Mouse (Mus musculus): ENCODE results near the gene Krtap17-1. TPM values are rescaled to one million over a fixed set of nuclear protein-coding genes. Genes with fewer than 3 reads are reported as not detected.

The Krtap17-1 gene
- total and polyA plus RNA-seq, 3 experiments: not detected

DNA sequence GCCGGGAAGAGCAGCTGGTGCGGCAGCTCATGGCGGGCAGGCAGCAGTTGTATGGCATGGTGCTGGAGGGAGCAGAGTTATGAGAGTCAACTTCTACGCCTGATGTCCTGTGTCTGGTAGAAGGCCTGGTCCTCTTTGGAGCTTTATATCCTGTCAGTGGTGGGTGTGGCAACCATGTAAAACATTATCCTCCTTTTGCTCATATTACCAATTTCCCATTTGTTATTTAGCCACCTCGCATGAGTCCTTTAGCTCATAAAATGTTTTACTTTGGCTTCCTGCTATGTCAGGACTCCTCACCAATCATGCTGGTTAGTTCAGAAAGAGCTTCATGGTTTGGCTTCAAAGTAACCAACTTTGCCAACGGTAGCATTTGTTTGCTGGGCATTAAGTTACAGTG, 36.0 kb upstream of the Krtap17-1 start, which contains the start of gene Krt33b:
Gene Krt33b, minus strand, starts transcription at position 101 of the 400 bp plus-strand sequence.
- DNase-seq (ENCODE audit: low read depth, low spot score): no peak
- no peak within 1 kb of the TSS for H3K4me3 ChIP-seq (ENCODE audit: control insufficient read depth in 1 of 2, insufficient read depth in 1 of 2, low read depth in 2 of 2, low read length in 2 of 2)
- TF ChIP-seq KAT2A (conservative IDR thresholded peaks at IDR 0.05; ENCODE audit: low read depth, low read length) (no peak), ZNF384 (IDR thresholded peaks at IDR 0.05; ENCODE audit: low read depth, low read length) (no peak), POLR2A (IDR thresholded peaks at IDR 0.05; ENCODE audit: control insufficient read depth in 1 of 2, insufficient read depth in 1 of 2, low read depth in 1 of 2, low read length in 2 of 2, poor library complexity in 1 of 2) (no peak), MYB (IDR thresholded peaks at IDR 0.05; ENCODE audit: low read depth, low read length) (no peak), CHD2 (IDR thresholded peaks at IDR 0.05; ENCODE audit: low read length) (no peak), ZC3H11A (IDR thresholded peaks at IDR 0.05; ENCODE audit: low read depth, low read length) (no peak), MAFK (IDR thresholded peaks at IDR 0.05; ENCODE audit: borderline replicate concordance, low read depth, low read length) (no peak), MYC (IDR thresholded peaks at IDR 0.05; ENCODE audit: low read depth, low read length) (no peak), CTCF (IDR thresholded peaks at IDR 0.05 in 2 of 3, conservative IDR thresholded peaks at IDR 0.05 in 1 of 3; ENCODE audit: control insufficient read depth in 1 of 3, insufficient read depth in 1 of 3, low read depth in 2 of 3, low read length in 3 of 3, poor library complexity in 1 of 3, severe bottlenecking in 1 of 3) (no peak), TAL1 (IDR thresholded peaks at IDR 0.05; ENCODE audit: low read length) (no peak), SIN3A (IDR thresholded peaks at IDR 0.05; ENCODE audit: low read length) (no peak)
- no peaks in the 10 kb centered on the region for H3K4me1 ChIP-seq (ENCODE audit: control insufficient read depth in 1 of 2, insufficient read depth in 2 of 2, low read length in 2 of 2)
- no peaks in the 10 kb centered on the region for H3K27me3 ChIP-seq (ENCODE audit: control insufficient read depth in 1 of 2, insufficient read depth in 2 of 2, low read length in 2 of 2)
- no peaks in the 10 kb centered on the region for H3K9me3 ChIP-seq (replicated peaks; ENCODE audit: insufficient read depth, low read length)
- H3K36me3 ChIP-seq (ENCODE audit: control insufficient read depth in 1 of 2, insufficient read depth in 2 of 2, low read length in 2 of 2): no peaks in the 10 kb centered on the region
- H3K79me2 ChIP-seq (ENCODE audit: control insufficient read depth, insufficient read depth, low read length, poor library complexity): no peaks in the 10 kb centered on the region
- H3K9ac ChIP-seq (ENCODE audit: control insufficient read depth, low read depth, low read length, poor library complexity, severe bottlenecking): no peak within 1 kb of the TSS
- H3K27ac ChIP-seq (ENCODE audit: control insufficient read depth, low read depth, low read length): no peak within 1 kb of the TSS

DNA sequence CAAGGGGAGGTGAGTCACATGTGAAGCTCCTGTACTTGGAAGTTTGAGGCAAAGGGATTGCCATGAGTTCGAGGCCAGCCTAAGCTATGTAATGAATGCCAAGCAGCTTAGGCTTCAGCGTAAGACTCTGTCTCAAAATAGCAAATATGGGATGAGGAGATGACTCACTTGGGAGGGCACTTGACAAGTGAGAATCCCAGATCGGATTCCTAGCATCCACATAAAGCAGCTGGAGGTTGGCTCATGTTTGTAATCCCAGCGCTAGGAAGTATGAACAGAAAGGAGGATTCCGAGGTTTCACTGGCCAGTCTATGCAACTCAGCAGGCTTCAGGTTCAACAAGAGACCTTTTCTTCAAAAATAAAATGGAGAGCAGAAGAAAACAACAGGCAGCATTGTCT, 27.6 kb upstream of the Krtap17-1 start:
- Histone ChIP-seq H3K4me1 (ENCODE audit: control insufficient read depth in 1 of 2, insufficient read depth in 2 of 2, low read length in 2 of 2) (no peaks in the 10 kb centered on the region), H3K27me3 (ENCODE audit: control insufficient read depth in 1 of 2, insufficient read depth in 2 of 2, low read length in 2 of 2) (no peaks in the 10 kb centered on the region), H3K9me3 (replicated peaks; ENCODE audit: insufficient read depth, low read length) (no peaks in the 10 kb centered on the region), H3K9ac (ENCODE audit: control insufficient read depth, low read depth, low read length, poor library complexity, severe bottlenecking) (no peak overlapping the region), H3K4me3 (ENCODE audit: control insufficient read depth in 1 of 2, insufficient read depth in 1 of 2, low read depth in 2 of 2, low read length in 2 of 2) (no peak overlapping the region), H3K36me3 (ENCODE audit: control insufficient read depth in 1 of 2, insufficient read depth in 2 of 2, low read length in 2 of 2) (no peaks in the 10 kb centered on the region), H3K27ac (ENCODE audit: control insufficient read depth, low read depth, low read length) (no peak overlapping the region), H3K79me2 (ENCODE audit: control insufficient read depth, insufficient read depth, low read length, poor library complexity) (no peaks in the 10 kb centered on the region)
- no peak for TF ChIP-seq MYB (IDR thresholded peaks at IDR 0.05; ENCODE audit: low read depth, low read length)
- TF ChIP-seq USF2 (IDR thresholded peaks at IDR 0.05; ENCODE audit: borderline replicate concordance in 1 of 2, insufficient read depth in 1 of 2, low read depth in 1 of 2, low read length in 2 of 2): no peak
- no peak for TF ChIP-seq POLR2A (IDR thresholded peaks at IDR 0.05; ENCODE audit: control insufficient read depth in 1 of 2, insufficient read depth in 1 of 2, low read depth in 1 of 2, low read length in 2 of 2, poor library complexity in 1 of 2)
- TF ChIP-seq TAL1 (IDR thresholded peaks at IDR 0.05; ENCODE audit: low read length): no peak
- no peak for TF ChIP-seq SMC3 (IDR thresholded peaks at IDR 0.05; ENCODE audit: low read depth, low read length)
- DNase-seq (ENCODE audit: low read depth, low spot score): no peak

DNA sequence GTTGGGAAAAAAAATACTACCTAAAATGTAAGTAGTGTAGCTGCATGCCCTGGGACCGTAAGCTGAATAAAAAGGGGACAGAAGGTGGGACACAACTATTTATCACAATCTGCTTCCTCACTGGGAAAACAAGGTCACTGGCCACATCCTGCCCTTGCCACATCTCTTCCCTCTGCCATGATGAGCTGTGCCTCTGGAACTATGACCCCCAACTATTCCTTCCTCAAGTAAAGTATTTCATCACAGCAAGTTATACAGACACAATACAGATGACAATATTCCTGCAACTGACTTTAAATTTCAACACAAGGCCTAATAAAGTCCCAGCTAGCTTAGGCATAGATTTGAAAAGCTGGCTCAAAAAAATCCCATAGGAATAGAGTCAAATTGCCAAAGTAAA, 25.7 kb upstream of the Krtap17-1 start:
- H3K4me1 ChIP-seq (ENCODE audit: control insufficient read depth in 1 of 2, insufficient read depth in 2 of 2, low read length in 2 of 2): no peaks in the 10 kb centered on the region
- no peak for DNase-seq (ENCODE audit: low read depth, low spot score)
- no peak overlapping the region for H3K4me3 ChIP-seq (ENCODE audit: control insufficient read depth in 1 of 2, insufficient read depth in 1 of 2, low read depth in 2 of 2, low read length in 2 of 2)
- H3K79me2 ChIP-seq (ENCODE audit: control insufficient read depth, insufficient read depth, low read length, poor library complexity): no peaks in the 10 kb centered on the region
- H3K9ac ChIP-seq (ENCODE audit: control insufficient read depth, low read depth, low read length, poor library complexity, severe bottlenecking): no peak overlapping the region
- H3K27me3 ChIP-seq (ENCODE audit: control insufficient read depth in 1 of 2, insufficient read depth in 2 of 2, low read length in 2 of 2): no peaks in the 10 kb centered on the region
- H3K36me3 ChIP-seq (ENCODE audit: control insufficient read depth in 1 of 2, insufficient read depth in 2 of 2, low read length in 2 of 2): no peaks in the 10 kb centered on the region
- H3K27ac ChIP-seq (ENCODE audit: control insufficient read depth, low read depth, low read length): no peak overlapping the region
- no peaks in the 10 kb centered on the region for H3K9me3 ChIP-seq (replicated peaks; ENCODE audit: insufficient read depth, low read length)
- TF ChIP-seq POLR2A (IDR thresholded peaks at IDR 0.05; ENCODE audit: control insufficient read depth in 1 of 2, insufficient read depth in 1 of 2, low read depth in 1 of 2, low read length in 2 of 2, poor library complexity in 1 of 2) (no peak), TCF12 (IDR thresholded peaks at IDR 0.05; ENCODE audit: low read depth, low read length) (no peak), CHD2 (IDR thresholded peaks at IDR 0.05; ENCODE audit: low read length) (no peak), RCOR1 (IDR thresholded peaks at IDR 0.05; ENCODE audit: low read depth, low read length) (no peak), UBTF (IDR thresholded peaks at IDR 0.05; ENCODE audit: borderline replicate concordance, insufficient read depth, low read depth, low read length) (no peak), NRF1 (IDR thresholded peaks at IDR 0.05; ENCODE audit: insufficient read depth, low read depth, low read length, poor library complexity, severe bottlenecking) (no peak), CTCF (IDR thresholded peaks at IDR 0.05 in 2 of 3, conservative IDR thresholded peaks at IDR 0.05 in 1 of 3; ENCODE audit: control insufficient read depth in 1 of 3, insufficient read depth in 1 of 3, low read depth in 2 of 3, low read length in 3 of 3, poor library complexity in 1 of 3, severe bottlenecking in 1 of 3) (no peak), POLR2AphosphoS2 (IDR thresholded peaks at IDR 0.05; ENCODE audit: low read length) (no peak), GATA1 (IDR thresholded peaks at IDR 0.05; ENCODE audit: low read depth, low read length) (no peak), SMC3 (IDR thresholded peaks at IDR 0.05; ENCODE audit: low read depth, low read length) (no peak), CHD1 (IDR thresholded peaks at IDR 0.05; ENCODE audit: low read depth, low read length) (no peak), SIN3A (IDR thresholded peaks at IDR 0.05; ENCODE audit: low read length) (no peak), POLR2AphosphoS5 (IDR thresholded peaks at IDR 0.05; ENCODE audit: borderline replicate concordance, low read depth, low read length) (no peak), MYC (IDR thresholded peaks at IDR 0.05; ENCODE audit: low read depth, low read length) (no peak), RAD21 (IDR thresholded peaks at IDR 0.05; ENCODE audit: low read depth, low read length) (no peak), KAT2A (conservative IDR thresholded peaks at IDR 0.05; ENCODE audit: low read depth, low read length) (no peak), ETS1 (IDR thresholded peaks at IDR 0.05; ENCODE audit: low read depth, low read length) (no peak), E2F4 (IDR thresholded peaks at IDR 0.05; ENCODE audit: borderline replicate concordance, low read depth, low read length) (no peak)
